Mouse (Mus musculus) retina, postnatal 7 days (tissue): ENCODE measurements around the gene Rnf187.

Experiments used
- DNase-seq: peaks from one replicate; pipeline ENCODE4 v3.0.0-alpha.2; 2012; ENCODE audit warnings: low read depth, low spot score

Gene Rnf187

GRCm38 (mm10) chr11:58938322-58939087 lies at the start of gene Rnf187:
TSS of gene Rnf187 (minus strand) at chr11:58938916.
- DNase-seq: peak; percentile 87

GRCm38 (mm10) chr11:58985299-58985917 lies 46.7 kb upstream of the Rnf187 start:
- no peak for DNase-seq

GRCm38 (mm10) chr11:58984657-58985056 lies 45.9 kb upstream of the Rnf187 start:
- no peak for DNase-seq

- DNase-seq: no peak
Measured at GRCm38 (mm10) chr11:58983691-58984341, 45.1 kb upstream of the Rnf187 start.

- DNase-seq: no peak
Measured at GRCm38 (mm10) chr11:58982471-58983097, 43.9 kb upstream of the Rnf187 start.

- DNase-seq: no peak
Measured at GRCm38 (mm10) chr11:58981541-58982447, 43.1 kb upstream of the Rnf187 start.

- DNase-seq: no peak
Measured at GRCm38 (mm10) chr11:58980381-58980990, 41.8 kb upstream of the Rnf187 start.

GRCm38 (mm10) chr11:58979661-58980060 lies 40.9 kb upstream of the Rnf187 start:
- no peak for DNase-seq

GRCm38 (mm10) chr11:58979183-58979582 lies 40.5 kb upstream of the Rnf187 start:
- no peak for DNase-seq

- no peak for DNase-seq
Measured at GRCm38 (mm10) chr11:58978706-58979030, 40.0 kb upstream of the Rnf187 start.

- peak; percentile 64 for DNase-seq
Measured at GRCm38 (mm10) chr11:58978027-58978705, 39.5 kb upstream of the Rnf187 start, which contains the start of gene Trim11. TSS of gene Trim11 (plus strand) at chr11:58978093.

- no peak for DNase-seq
Measured at GRCm38 (mm10) chr11:58977607-58978026, 38.9 kb upstream of the Rnf187 start.

GRCm38 (mm10) chr11:58977150-58977549 lies 38.4 kb upstream of the Rnf187 start:
- no peak for DNase-seq

- DNase-seq: no peak
Measured at GRCm38 (mm10) chr11:58974414-58974813, 35.7 kb upstream of the Rnf187 start.

- no peak for DNase-seq
Measured at GRCm38 (mm10) chr11:58971796-58972195, 33.1 kb upstream of the Rnf187 start.

GRCm38 (mm10) chr11:58970831-58971530 lies 32.3 kb upstream of the Rnf187 start:
- DNase-seq: no peak

- no peak for DNase-seq
Measured at GRCm38 (mm10) chr11:58969659-58970058, 30.9 kb upstream of the Rnf187 start.

- no peak for DNase-seq
Measured at GRCm38 (mm10) chr11:58969027-58969426, 30.3 kb upstream of the Rnf187 start.

- no peak for DNase-seq
Measured at GRCm38 (mm10) chr11:58968551-58968950, 29.8 kb upstream of the Rnf187 start.

GRCm38 (mm10) chr11:58967346-58967745 lies 28.6 kb upstream of the Rnf187 start:
- no peak for DNase-seq
